Mouse (Mus musculus) lung, embryonic 14.5 days (tissue): ENCODE measurements around the gene C730034F03Rik. TPM values are rescaled to one million over a fixed set of nuclear protein-coding genes. Genes with fewer than 3 reads are reported as not detected.

Experiments
- ATAC-seq: fragments of 200-750 bp; cut with Nextera tagmentation; 2 replicates; pipeline ENCODE4 v1.8.0; 2017; ENCODE audit warnings: mild to moderate bottlenecking, moderate TSS enrichment, moderate library complexity; ENCODE audit not compliant: insufficient read depth
- DNase-seq: peaks from one replicate; pipeline ENCODE4 v3.0.0-alpha.2; 2015
- H3K27ac ChIP-seq: fragments of 300-500 bp; sonication (generic); 2 replicates; pipeline ENCODE4 v1.5.1; 2014; ENCODE audit warnings: low read depth, mild to moderate bottlenecking, moderate library complexity
- H3K27me3 ChIP-seq: fragments of 300-500 bp; sonication (generic); 2 replicates; pipeline ENCODE4 v1.6.1; 2014; ENCODE audit warnings: low read length, control low read depth; ENCODE audit not compliant: insufficient read depth
- H3K36me3 ChIP-seq: fragments of 300-500 bp; sonication (generic); 2 replicates; pipeline ENCODE4 v1.6.1; 2014; ENCODE audit warnings: control low read depth; ENCODE audit not compliant: insufficient read depth
- H3K4me1 ChIP-seq: fragments of 300-500 bp; sonication (generic); 2 replicates; pipeline ENCODE4 v1.6.1; 2014; ENCODE audit warnings: antibody characterized with exemption, control low read depth; ENCODE audit not compliant: insufficient read depth
- H3K4me2 ChIP-seq: fragments of 300-500 bp; sonication (generic); 2 replicates; pipeline ENCODE4 v1.6.1; 2014; ENCODE audit warnings: mild to moderate bottlenecking
- H3K4me3 ChIP-seq: fragments of 300-500 bp; sonication (generic); 2 replicates; pipeline ENCODE4 v1.5.1; 2014; ENCODE audit warnings: low read depth, low read length
- H3K9ac ChIP-seq: fragments of 300-500 bp; sonication (generic); 2 replicates; pipeline ENCODE4 v1.6.1; 2014
- H3K9me3 ChIP-seq: fragments of 300-500 bp; sonication (generic); 2 replicates; pipeline ENCODE4 v1.6.1; 2016; ENCODE audit warnings: low read depth, low read length, control low read depth
- CTCF ChIP-seq: IDR thresholded peaks from 2 replicates; pipeline ENCODE4 v1.5.1; 2016; ENCODE audit warnings: antibody characterized with exemption, low read depth
- WGBS: fragments of 180-500 bp; shearing (Covaris S2); extraction: QIAGEN DNeasy Blood & Tissue Kit; methylation state at CpG from one replicate; pipeline ENCODE4 v1.1.7; 2014; 5-methylcytosine and 5-hydroxymethylcytosine counted together
- polyA plus RNA-seq: library from polyadenylated mRNA; unstranded; fragments of >200 nt; fragmentation: Nextera tagmentation; extraction: Ambion mirVana; gene quantifications from 2 replicates; pipeline ENCODE4 v1.2.1, GENCODE M21; 2014

The C730034F03Rik gene
- polyA plus RNA-seq, 1 experiment from 2014 or later: 1.9 TPM

DNA sequence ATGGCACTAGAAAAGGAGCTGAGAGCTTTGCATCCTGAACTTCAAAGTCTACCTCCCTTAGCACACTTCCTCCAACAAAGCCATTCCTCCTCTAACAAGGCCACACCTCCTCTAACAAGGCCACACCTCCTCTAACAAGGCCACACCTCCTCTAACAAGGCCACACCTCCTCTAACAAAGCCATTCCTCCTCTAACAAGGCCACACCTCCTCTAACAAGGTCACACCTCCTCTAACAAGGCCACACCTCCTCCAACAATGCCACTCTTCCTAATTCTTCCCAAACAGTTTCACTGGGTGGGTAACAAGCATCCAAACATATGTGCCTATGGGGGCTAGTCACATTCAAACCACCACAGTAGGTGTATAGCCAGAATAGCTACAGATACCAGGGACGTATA lies 26.9 kb upstream of the C730034F03Rik start:
- Histone ChIP-seq H3K36me3 (no peaks in the 10 kb centered on the region), H3K4me3 (no peak overlapping the region), H3K4me1 (no peaks in the 10 kb centered on the region), H3K9me3 (no peaks in the 10 kb centered on the region), H3K9ac (no peak overlapping the region), H3K4me2 (no peak overlapping the region), H3K27me3 (no peaks in the 10 kb centered on the region), H3K27ac (no peak overlapping the region)
- no peak for TF ChIP-seq CTCF
- 84% methylated on average over 1 of the region's 1 CpGs for WGBS
- ATAC-seq (no peak), DNase-seq (no peak)

DNA sequence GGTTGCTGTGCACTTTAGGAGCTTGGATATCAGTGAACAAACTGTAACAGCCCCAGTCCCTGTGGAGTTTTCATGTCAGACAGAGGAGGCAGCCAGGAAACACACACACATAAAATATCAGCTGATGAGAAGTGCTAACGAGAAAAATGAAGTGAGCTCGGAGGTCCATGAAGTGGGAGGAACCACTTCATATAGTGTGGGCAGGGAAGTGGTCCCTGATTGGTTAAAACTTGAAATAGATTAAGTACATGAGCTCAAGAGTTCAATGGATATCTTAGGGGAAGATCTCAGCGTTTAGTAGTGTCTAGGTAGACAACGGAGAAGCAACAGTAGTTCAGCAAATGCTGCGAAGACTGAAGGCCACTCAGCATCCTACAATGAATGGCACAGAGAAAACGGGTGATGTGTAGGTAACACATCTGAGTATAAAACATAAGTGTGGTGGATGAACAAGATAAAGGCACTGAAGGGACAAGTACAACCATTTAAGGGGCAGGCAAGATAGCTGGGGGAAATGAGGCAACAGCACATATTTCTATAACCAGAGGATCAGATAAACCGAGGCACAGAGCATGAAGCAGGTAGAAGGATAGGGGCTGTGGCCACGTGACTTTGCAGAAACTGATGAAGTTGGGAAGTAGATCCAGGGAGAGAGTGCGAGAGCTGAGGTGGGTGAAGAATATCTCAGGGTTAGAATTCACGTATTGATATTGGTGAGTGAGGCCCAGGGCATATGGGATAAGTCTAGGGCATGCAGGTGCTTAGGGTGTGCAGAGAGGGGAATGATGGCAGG lies 24.4 kb upstream of the C730034F03Rik start:
- no peak for DNase-seq
- no peak for TF ChIP-seq CTCF
- no peak overlapping the region for H3K9ac ChIP-seq
- WGBS: 78% methylated on average over 10 of the region's 10 CpGs
- H3K4me1 ChIP-seq: no peaks in the 10 kb centered on the region
- no peaks in the 10 kb centered on the region for H3K36me3 ChIP-seq
- H3K27me3 ChIP-seq: no peaks in the 10 kb centered on the region
- H3K4me3 ChIP-seq: no peak overlapping the region
- no peak for ATAC-seq
- H3K4me2 ChIP-seq: no peak overlapping the region
- no peak overlapping the region for H3K27ac ChIP-seq
- H3K9me3 ChIP-seq: no peaks in the 10 kb centered on the region

- H3K9ac ChIP-seq: no peak overlapping the region
- no peaks in the 10 kb centered on the region for H3K4me1 ChIP-seq
- H3K27me3 ChIP-seq: no peaks in the 10 kb centered on the region
- no peaks in the 10 kb centered on the region for H3K36me3 ChIP-seq
- DNase-seq (no peak), ATAC-seq (no peak)
- H3K4me2 ChIP-seq: no peak overlapping the region
- H3K4me3 ChIP-seq: no peak overlapping the region
- H3K27ac ChIP-seq: no peak overlapping the region
- H3K9me3 ChIP-seq: no peaks in the 10 kb centered on the region
- no peak for TF ChIP-seq CTCF
Measured at GRCm38 (mm10) chr15:89406691-89407090, 22.7 kb upstream of the C730034F03Rik start.

DNA sequence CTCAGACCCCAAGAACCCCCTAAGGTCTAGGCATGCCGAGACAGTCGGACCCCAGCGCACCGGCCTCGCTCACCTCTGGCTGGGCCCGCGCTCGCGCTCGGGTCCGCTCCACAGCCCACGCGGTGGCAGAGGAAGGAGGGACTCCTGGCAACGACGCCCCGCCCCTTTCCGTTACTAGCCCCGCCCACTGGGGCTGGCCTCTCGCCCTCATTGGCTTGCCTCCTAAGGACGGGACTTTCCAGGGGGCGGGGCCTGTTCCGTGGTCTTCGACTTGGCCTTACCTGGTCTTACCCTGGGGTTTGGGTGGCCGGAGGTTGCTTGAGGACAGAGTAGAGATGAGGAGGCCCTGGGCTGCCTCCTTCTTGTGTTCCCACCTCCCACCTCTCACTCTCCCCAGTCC lies 19.3 kb upstream of the C730034F03Rik start, which contains the start of gene Syce3:
Syce3 (minus strand) TSS at position 386 of the 400 bp plus-strand sequence.
- ATAC-seq: no peak
- H3K9me3 ChIP-seq: no peaks in the 10 kb centered on the region

DNA sequence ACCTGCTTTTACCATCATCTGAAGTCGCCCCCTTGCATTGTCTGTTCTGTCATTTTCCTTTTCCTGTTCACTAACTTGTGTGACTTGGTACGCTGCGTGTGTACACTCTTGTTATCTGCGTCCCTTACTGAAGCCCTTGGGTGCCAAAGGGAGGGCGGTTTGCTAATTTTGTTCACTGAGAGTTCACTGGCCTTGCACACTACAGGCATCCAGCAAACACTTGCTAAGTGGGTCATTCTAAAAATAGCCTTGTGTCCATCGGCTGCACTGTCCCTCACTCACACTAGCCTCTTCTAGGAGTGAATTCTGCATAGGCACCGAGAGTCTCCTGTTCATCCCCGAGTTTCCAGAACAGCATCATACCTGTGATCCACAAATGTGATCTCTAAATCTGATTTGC lies 14.1 kb upstream of the C730034F03Rik start:
- TF ChIP-seq CTCF: no peak
- Histone ChIP-seq H3K9me3 (no peaks in the 10 kb centered on the region), H3K4me1 (no peaks in the 10 kb centered on the region), H3K4me3 (no peak overlapping the region), H3K36me3 (peaks cover 14% of the 10 kb centered on the region; the same call in 1 of the 2 replicates), H3K27ac (no peak overlapping the region), H3K9ac (no peak overlapping the region), H3K27me3 (no peaks in the 10 kb centered on the region), H3K4me2 (no peak overlapping the region)
- WGBS: 78% methylated on average over 8 of the region's 8 CpGs
- ATAC-seq (no peak), DNase-seq (no peak)

More for the DNA sequence above, 19.3 kb upstream of the C730034F03Rik start, which contains the start of gene Syce3:
- 77% methylated on average over 23 of the region's 24 CpGs for WGBS
- no peaks in the 10 kb centered on the region for H3K36me3 ChIP-seq
- no peak within 1 kb of the TSS for H3K4me3 ChIP-seq
- no peaks in the 10 kb centered on the region for H3K27me3 ChIP-seq
- no peak for TF ChIP-seq CTCF
- no peak within 1 kb of the TSS for H3K4me2 ChIP-seq
- H3K27ac ChIP-seq: no peak within 1 kb of the TSS
- no peak within 1 kb of the TSS for H3K9ac ChIP-seq
- DNase-seq: no peak
- no peaks in the 10 kb centered on the region for H3K4me1 ChIP-seq

- Histone ChIP-seq H3K27me3 (no peaks in the 10 kb centered on the region), H3K4me2 (no peak overlapping the region), H3K9ac (no peak overlapping the region), H3K4me1 (no peaks in the 10 kb centered on the region), H3K9me3 (no peaks in the 10 kb centered on the region), H3K4me3 (no peak overlapping the region), H3K27ac (no peak overlapping the region), H3K36me3 (peaks cover 27% of the 10 kb centered on the region)
- no peak for TF ChIP-seq CTCF
- no peak for ATAC-seq
- 89% methylated on average over 9 of the region's 9 CpGs for WGBS
- DNase-seq: no peak
Measured at GRCm38 (mm10) chr15:89421938-89422337, 7.5 kb upstream of the C730034F03Rik start.

DNA sequence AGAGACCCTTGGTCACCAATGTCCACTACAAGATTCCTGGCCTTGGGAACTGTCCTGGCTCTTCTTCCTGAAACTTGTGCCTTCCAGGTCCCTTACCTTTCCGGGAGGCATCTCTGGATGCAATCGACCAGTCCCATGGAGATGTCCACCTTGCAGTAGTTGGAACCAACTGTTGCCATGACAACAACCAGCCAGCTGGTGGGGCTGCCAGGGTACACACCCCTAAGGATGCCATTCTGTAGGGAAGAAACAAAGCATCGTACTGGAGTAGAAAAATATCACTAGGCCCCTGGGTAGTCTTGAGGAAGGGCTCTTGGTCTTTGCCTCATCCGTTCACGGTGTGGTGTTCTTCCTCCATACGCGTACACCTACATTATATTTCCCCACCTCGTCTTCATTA lies 4.8 kb upstream of the C730034F03Rik start:
- no peak overlapping the region for H3K4me2 ChIP-seq
- DNase-seq (no peak), ATAC-seq (no peak)
- 81% methylated on average over 8 of the region's 8 CpGs for WGBS
- peaks cover 27% of the 10 kb centered on the region for H3K36me3 ChIP-seq
- H3K9me3 ChIP-seq: no peaks in the 10 kb centered on the region
- H3K9ac ChIP-seq: no peak overlapping the region
- H3K4me3 ChIP-seq: no peak overlapping the region
- H3K4me1 ChIP-seq: peaks cover 5% of the 10 kb centered on the region; the same call in 1 of the 2 replicates
- H3K27me3 ChIP-seq: no peaks in the 10 kb centered on the region
- no peak overlapping the region for H3K27ac ChIP-seq
- no peak for TF ChIP-seq CTCF
